11 mouse cellular contexts compared by ENCODE assay signal in the genomic region with DNA sequence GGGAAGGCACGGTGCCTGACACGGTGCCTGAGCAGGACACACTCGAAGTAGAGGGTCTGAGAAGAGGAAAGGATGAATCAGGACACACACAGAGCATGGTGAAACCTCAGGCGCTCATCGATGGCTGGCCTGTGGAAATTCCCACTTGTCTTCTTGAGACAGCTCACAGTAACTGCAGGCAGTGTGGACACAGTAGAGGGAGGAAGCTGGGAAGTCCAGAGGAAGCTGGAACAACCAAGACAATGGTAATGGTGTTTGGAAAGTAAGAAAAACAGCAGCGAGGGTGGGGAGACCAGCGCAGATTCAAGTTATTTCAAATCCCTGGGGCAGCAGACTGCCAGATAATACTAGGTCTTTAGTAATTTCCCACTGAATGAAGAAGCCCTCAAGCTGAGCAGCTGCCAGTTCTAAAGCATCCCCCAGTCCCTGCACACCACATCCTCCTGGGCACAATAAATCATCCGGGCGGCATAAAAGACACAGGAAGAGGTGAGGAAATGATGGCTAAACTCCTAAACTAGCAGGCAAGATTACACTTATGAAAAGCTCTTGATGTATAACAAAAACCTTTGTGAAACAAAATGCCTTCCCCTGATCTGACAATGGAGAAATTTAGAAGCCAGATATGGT. TPM values are rescaled to one million over a fixed set of nuclear protein-coding genes. Genes with fewer than 3 reads are reported as not detected.
DNase-seq lines count a peak whose midpoint lies in the region; ATAC-seq and TF ChIP-seq lines count a peak whose summit lies in the region.
"Had no signal": no experiment of that assay in that cellular context is flagged by ENCODE, and none has a peak within 500 bp of the region (broad histone marks: within the 10 kb centered on the region; RNA-seq: fewer than 3 reads in every experiment).

No protein-coding gene starts in this region.

- no peaks in the 10 kb centered on the region for H3K4me1 ChIP-seq in lung, embryonic 15.5 days

- 70% methylated on average over 9 of the region's 9 CpGs for WGBS in lung, embryonic 15.5 days

- H3K4me2 ChIP-seq in lung, embryonic 15.5 days: no peak overlapping the region
- H3K4me2 ChIP-seq: limb, embryonic 12.5 days had no signal

- H3K4me3 ChIP-seq in lung, embryonic 15.5 days: no peak overlapping the region
- H3K4me3 ChIP-seq in gastrocnemius, adult 2 months: no peak overlapping the region
- H3K4me3 ChIP-seq: limb, embryonic 12.5 days had no signal

- TF ChIP-seq CTCF in gastrocnemius, adult 2 months (IDR thresholded peaks at IDR 0.05): no peak

- peak overlapping the region; percentile 30; the same call in 1 of the 2 replicates for H3K27ac ChIP-seq in lung, embryonic 15.5 days
- H3K27ac ChIP-seq in gastrocnemius, adult 2 months: no peak overlapping the region
- H3K27ac ChIP-seq: limb, embryonic 12.5 days had no signal

- intact Hi-C loops in gastrocnemius, adult 2 months (cut with DNase I): no loop called here

- no peak for ATAC-seq in lung, embryonic 15.5 days (ENCODE audit: borderline replicate concordance, extremely low read depth, low FRiP score, low TSS enrichment)

- H3K36me3 ChIP-seq in lung, embryonic 15.5 days: no peaks in the 10 kb centered on the region
- H3K36me3 ChIP-seq: limb, embryonic 12.5 days had no signal

- H3K9me3 ChIP-seq in lung, embryonic 15.5 days: no peaks in the 10 kb centered on the region
- H3K9me3 ChIP-seq: limb, embryonic 12.5 days had no signal

- no peaks in the 10 kb centered on the region for H3K27me3 ChIP-seq in lung, embryonic 15.5 days
- H3K27me3 ChIP-seq: limb, embryonic 12.5 days had no signal

- H3K9ac ChIP-seq in lung, embryonic 15.5 days: no peak overlapping the region
- H3K9ac ChIP-seq: limb, embryonic 12.5 days had no signal

- DNase-seq in lung, adult 18-20 months: no peak
- DNase-seq in forelimb bud, embryonic 11.5 days (ENCODE audit: low read depth, low spot score): peak; percentile 11
- DNase-seq in kidney, postnatal 25 days: peak; percentile 29 to 53
- DNase-seq in thymus, postnatal 14 days: peak; percentile 46
- no peak for DNase-seq in gastrocnemius, adult 2 months
- no peak for DNase-seq in c-Kit-positive CD71-positive TER-119-positive erythroid progenitor cells, embryonic 14.5 days (ENCODE audit: low spot score)
- DNase-seq: cerebellum, adult 2 months; heart, adult 18-20 months had no signal

RNA-seq across cellular contexts. Expression of gene 4930452B06Rik, which starts 24.3 kb away (rescaled TPM):
- polyA plus RNA-seq in lung, embryonic 15.5 days (2015; fragmentation: Nextera tagmentation; extraction: Ambion mirVana): 13.1 and 13.3 TPM in 2 replicates
- total RNA-seq in gastrocnemius, adult 2 months (2021): under 1 TPM in 1 of 2 experiments, not detected in 1; 0.15 TPM
- total RNA-seq: megakaryocyte, adult 5-6 weeks had no signal

Comparison
In these comparisons a context has a peak if more than half of its experiments do, and no peak if none do; other contexts are left out.
1. DNase-seq: peak in forelimb bud, embryonic 11.5 days (single experiment), kidney, postnatal 25 days (2 of 2) and thymus, postnatal 14 days (single experiment); none in lung, adult 18-20 months (0 of 2), gastrocnemius, adult 2 months (single experiment) and c-Kit-positive CD71-positive TER-119-positive erythroid progenitor cells, embryonic 14.5 days (single experiment).